Mouse (Mus musculus) liver, embryonic 14.5 days (tissue): ENCODE results near the gene Vps72. TPM values are rescaled to one million over a fixed set of nuclear protein-coding genes. Genes with fewer than 3 reads are reported as not detected.

Experiments
- ATAC-seq: fragments of 200-750 bp; cut with Nextera tagmentation; 2 replicates; pipeline ENCODE4 v1.8.0; 2017; ENCODE audit warnings: moderate number of reproducible peaks, mild to moderate bottlenecking, moderate library complexity; ENCODE audit not compliant: insufficient read depth
- DNase-seq, 3 experiments: peaks; one replicate each; pipeline ENCODE4 v3.0.0-alpha.2; 2012 to 2013; ENCODE audit warnings: low read depth in 3 of 3, low spot score in 3 of 3
- H3K27ac ChIP-seq: fragments of 300-500 bp; sonication (generic); 2 replicates; pipeline ENCODE4 v1.5.1; 2014; ENCODE audit warnings: moderate library complexity, mild to moderate bottlenecking, control low read depth, inconsistent platforms
- H3K27me3 ChIP-seq: fragments of 300-500 bp; sonication (generic); 2 replicates; pipeline ENCODE4 v1.6.1; 2014; ENCODE audit warnings: mild to moderate bottlenecking, low read length, moderate library complexity; ENCODE audit not compliant: control insufficient read depth, insufficient read depth
- H3K36me3 ChIP-seq: fragments of 300-500 bp; sonication (generic); replicated peaks from 2 replicates; pipeline ENCODE4 v1.6.1; 2014; ENCODE audit warnings: low read depth; ENCODE audit not compliant: control insufficient read depth, insufficient read depth
- H3K4me1 ChIP-seq, 2 experiments: fragments of 200-500 bp in 1 of 2; fragments of 300-500 bp in 1 of 2; sonication (generic) in 1 of 2; replicated peaks; 2 replicates each; pipeline ENCODE4 v1.6.1; 2012 to 2014; ENCODE audit warnings: antibody characterized with exemption in 1 of 2, inconsistent platforms in 1 of 2, low read length in 1 of 2; ENCODE audit not compliant: control insufficient read depth in 2 of 2, insufficient read depth in 2 of 2
- H3K4me2 ChIP-seq: fragments of 300-500 bp; sonication (generic); 2 replicates; pipeline ENCODE4 v1.6.1; 2014; ENCODE audit warnings: low read depth, mild to moderate bottlenecking, control low read depth, moderate library complexity
- H3K4me3 ChIP-seq, 2 experiments: fragments of 200-500 bp in 1 of 2; fragments of 300-500 bp in 1 of 2; sonication (generic) in 1 of 2; 2 replicates each; pipeline ENCODE4 v1.5.1; 2012 to 2014; ENCODE audit warnings: low read depth in 2 of 2, low read length in 2 of 2, mild to moderate bottlenecking in 2 of 2, control low read depth in 1 of 2, inconsistent platforms in 1 of 2, moderate library complexity in 1 of 2; ENCODE audit not compliant: insufficient read depth in 1 of 2
- H3K9ac ChIP-seq: fragments of 300-500 bp; sonication (generic); replicated peaks from 2 replicates; pipeline ENCODE4 v1.6.1; 2014; ENCODE audit warnings: mild to moderate bottlenecking, control low read depth, moderate library complexity
- H3K9me3 ChIP-seq: fragments of 300-500 bp; sonication (generic); 2 replicates; pipeline ENCODE4 v1.6.1; 2016; ENCODE audit warnings: low read length, mixed read lengths; ENCODE audit not compliant: control insufficient read depth
- CTCF ChIP-seq: IDR thresholded peaks from 2 replicates; pipeline ENCODE4 v1.5.1; 2016; ENCODE audit warnings: antibody characterized with exemption, low read depth, control low read depth
- EP300 ChIP-seq: IDR thresholded peaks from 2 replicates; pipeline ENCODE4 v1.6.1; 2016; ENCODE audit warnings: antibody characterized with exemption, low read depth
- WGBS: fragments of 180-500 bp; shearing (Covaris S2); extraction: QIAGEN DNeasy Blood & Tissue Kit; methylation state at CpG from one replicate; pipeline ENCODE4 v1.1.7; 2014; ENCODE audit not compliant: insufficient replicate concordance; 5-methylcytosine and 5-hydroxymethylcytosine counted together
- polyA plus RNA-seq, 2 experiments: library from polyadenylated mRNA; depleted of rRNA in 1 of 2; stranded (reverse) in 1 of 2; unstranded in 1 of 2; fragments of >200 nt; fragmentation: Nextera tagmentation in 1 of 2; extraction: Ambion mirVana in 1 of 2; gene quantifications; 2 replicates each; pipeline versions ENCODE4 v1.2.1 to v1.2.3; 2012 to 2014

Gene Vps72
- polyA plus RNA-seq, 2 experiments, result 23.4 to 29.6 TPM

DNA sequence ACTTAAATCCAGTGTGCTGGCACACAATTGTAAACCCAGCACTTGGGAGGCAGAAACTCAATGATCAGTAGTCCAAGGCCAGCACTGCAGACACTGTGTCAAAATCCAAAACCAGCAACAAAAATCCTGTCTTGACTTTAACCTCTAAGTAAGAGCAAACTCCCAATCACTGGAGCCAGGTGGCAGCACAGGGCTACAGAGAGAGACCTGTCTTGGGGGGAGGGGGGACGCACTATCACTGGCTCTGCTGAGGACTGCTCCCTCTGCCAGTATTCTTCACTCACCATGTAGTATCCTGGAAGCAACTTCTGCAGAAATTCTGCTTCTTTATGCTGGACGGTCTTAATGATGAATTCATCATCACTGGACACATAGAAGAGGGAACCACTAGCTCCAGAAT is 39.2 kb upstream of the Vps72 start:
- DNase-seq (no peak), ATAC-seq (no peak)
- TF ChIP-seq CTCF (no peak), EP300 (no peak)
- H3K4me3 ChIP-seq, result no peak overlapping the region
- no peak overlapping the region for H3K4me2 ChIP-seq
- no peaks in the 10 kb centered on the region for H3K9me3 ChIP-seq
- H3K9ac ChIP-seq, result no peak overlapping the region
- H3K27ac ChIP-seq, result no peak overlapping the region
- H3K4me1 ChIP-seq, result no peaks in the 10 kb centered on the region
- peaks cover 69% of the 10 kb centered on the region for H3K36me3 ChIP-seq
- WGBS, result 91% methylated on average over 2 of the region's 2 CpGs
- H3K27me3 ChIP-seq, result no peaks in the 10 kb centered on the region

DNA sequence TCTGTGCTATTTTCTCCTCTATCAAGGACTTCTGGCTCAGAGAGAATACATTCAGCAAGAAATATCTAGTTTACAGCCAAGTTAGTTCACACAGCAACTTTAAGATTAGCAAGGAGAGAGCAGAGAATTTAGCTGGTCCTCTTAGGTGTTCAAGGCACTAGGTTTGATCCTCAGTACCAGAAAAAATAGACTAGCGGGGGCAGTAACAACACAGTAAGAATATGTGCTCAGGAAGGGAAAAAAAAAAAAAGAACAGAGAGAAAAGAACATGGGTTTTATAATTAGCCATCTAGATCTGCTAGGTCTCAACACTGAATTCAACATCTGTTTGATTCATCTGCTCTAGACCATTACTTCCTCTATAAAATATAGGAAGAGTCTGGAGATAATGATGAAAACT is 22.8 kb upstream of the Vps72 start:
- DNase-seq, result no peak
- WGBS, result 87% methylated on average over 1 of the region's 1 CpGs
- no peak for ATAC-seq
- Histone ChIP-seq H3K4me3 (no peak overlapping the region), H3K4me1 (no peaks in the 10 kb centered on the region), H3K27me3 (no peaks in the 10 kb centered on the region), H3K4me2 (no peak overlapping the region), H3K36me3 (no peaks in the 10 kb centered on the region; the same call in none of the 2 replicates), H3K27ac (no peak overlapping the region), H3K9me3 (no peaks in the 10 kb centered on the region), H3K9ac (no peak overlapping the region)
- TF ChIP-seq EP300 (no peak), CTCF (no peak)

DNA sequence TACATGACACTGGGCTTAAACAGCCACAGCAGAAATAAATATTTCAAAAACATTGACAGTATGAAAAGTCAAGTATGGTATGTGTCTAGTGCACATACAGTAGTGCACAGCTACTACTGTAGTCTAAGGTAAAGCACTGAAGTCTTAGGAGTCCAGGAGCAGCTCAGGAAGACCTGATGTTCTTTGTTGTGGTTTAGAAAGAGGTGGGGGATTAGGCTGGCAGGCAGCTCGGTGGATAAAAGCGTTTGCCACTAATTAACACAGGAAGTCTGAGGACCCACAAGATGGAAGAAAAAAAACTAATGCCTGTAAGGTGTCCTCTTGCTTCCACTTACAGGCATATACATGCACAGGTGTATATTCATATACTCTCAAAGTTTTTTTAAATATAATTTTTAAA is 10.0 kb upstream of the Vps72 start:
- Histone ChIP-seq H3K4me1 (peaks cover 7 to 12% of the 10 kb centered on the region in 2 experiments), H3K27ac (no peak overlapping the region), H3K9me3 (no peaks in the 10 kb centered on the region), H3K36me3 (peaks cover 10% of the 10 kb centered on the region), H3K4me3 (no peak overlapping the region), H3K4me2 (no peak overlapping the region), H3K9ac (no peak overlapping the region), H3K27me3 (no peaks in the 10 kb centered on the region)
- DNase-seq (no peak), ATAC-seq (no peak)
- WGBS, result 11% methylated on average over 2 of the region's 2 CpGs
- TF ChIP-seq CTCF, result no peak

DNA sequence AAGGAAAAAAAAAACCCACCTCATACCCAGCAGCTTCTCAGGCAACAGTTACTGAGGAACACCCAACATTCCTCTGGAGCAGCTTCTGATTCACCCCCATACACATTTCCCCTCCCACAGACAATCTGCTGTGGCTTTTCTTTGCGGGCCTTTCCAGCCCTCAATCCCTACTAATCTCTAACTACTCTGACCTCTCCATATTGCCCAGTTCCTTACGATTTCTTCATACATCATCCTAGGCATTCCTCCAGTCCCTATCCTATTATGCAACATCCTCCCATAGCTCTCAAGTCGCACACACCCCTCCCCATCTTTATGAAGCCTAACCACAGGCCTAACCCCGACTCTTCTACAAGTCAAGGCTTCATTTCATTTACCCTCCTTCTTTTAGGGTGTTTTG is 5.7 kb upstream of the Vps72 start:
- Histone ChIP-seq H3K27ac (peak overlapping the region; percentile 85), H3K9ac (peak overlapping the region; percentile 76), H3K4me2 (peak overlapping the region; percentile 97), H3K9me3 (no peaks in the 10 kb centered on the region), H3K4me3 (peak overlapping the region; percentile 67 to 91), H3K36me3 (no peaks in the 10 kb centered on the region), H3K27me3 (no peaks in the 10 kb centered on the region), H3K4me1 (peaks cover 7 to 23% of the 10 kb centered on the region in 2 experiments)
- DNase-seq (no peak), ATAC-seq (no peak)
- TF ChIP-seq EP300, result no peak
- no peak for TF ChIP-seq CTCF
- WGBS, result 11% methylated on average over 4 of the region's 4 CpGs

DNA sequence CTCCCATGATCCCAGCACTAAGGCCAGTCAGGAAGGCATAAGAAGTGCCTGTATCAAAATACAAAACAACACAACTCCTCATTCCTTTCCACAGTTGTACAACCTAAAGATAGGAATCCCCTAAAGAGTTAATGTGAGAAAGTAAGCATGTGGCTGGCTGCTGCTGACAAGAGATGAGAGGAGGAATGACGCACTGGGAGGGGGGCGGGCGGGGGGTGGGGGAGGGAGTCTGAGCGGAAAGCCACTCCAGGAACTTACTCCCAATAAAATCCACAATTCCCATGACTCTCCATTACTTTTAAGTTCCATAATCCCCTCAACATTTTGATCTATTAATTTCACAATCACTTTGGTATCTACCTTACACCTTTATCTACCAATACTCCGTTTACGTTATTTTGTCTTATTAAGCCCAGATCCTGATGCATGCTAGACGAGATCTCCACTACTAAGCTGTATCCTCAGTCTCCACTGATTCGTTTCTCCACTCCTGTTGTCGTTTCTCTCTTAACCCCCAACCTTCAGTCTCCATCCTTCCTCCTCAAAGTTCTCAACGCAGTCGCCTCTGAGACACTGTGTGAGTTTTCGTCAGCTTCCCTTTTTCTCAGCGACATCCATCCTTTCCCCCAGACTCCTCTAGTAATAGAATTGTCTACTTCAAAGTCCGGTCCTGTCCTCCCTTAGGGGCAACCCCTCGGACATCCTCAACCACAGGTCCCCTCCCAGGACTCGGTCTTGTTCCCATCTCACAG is 5.1 kb upstream of the Vps72 start:
- H3K27me3 ChIP-seq, result no peaks in the 10 kb centered on the region
- peak overlapping the region; percentile 76 for H3K9ac ChIP-seq
- H3K9me3 ChIP-seq, result no peaks in the 10 kb centered on the region
- under 1% methylated on average over 16 of the region's 16 CpGs for WGBS
- DNase-seq, result peak in 1 of 3 experiments; percentile 37
- H3K4me1 ChIP-seq, result peaks cover 7 to 23% of the 10 kb centered on the region in 2 experiments
- peak overlapping the region; percentile 67 to 91 for H3K4me3 ChIP-seq
- no peak for TF ChIP-seq CTCF
- no peak for TF ChIP-seq EP300
- peak overlapping the region; percentile 97 for H3K4me2 ChIP-seq
- H3K27ac ChIP-seq, result peak overlapping the region; percentile 85
- H3K36me3 ChIP-seq, result no peaks in the 10 kb centered on the region
- ATAC-seq, result no peak; the same call in 1 of the 2 replicates
